In the genomic region with DNA sequence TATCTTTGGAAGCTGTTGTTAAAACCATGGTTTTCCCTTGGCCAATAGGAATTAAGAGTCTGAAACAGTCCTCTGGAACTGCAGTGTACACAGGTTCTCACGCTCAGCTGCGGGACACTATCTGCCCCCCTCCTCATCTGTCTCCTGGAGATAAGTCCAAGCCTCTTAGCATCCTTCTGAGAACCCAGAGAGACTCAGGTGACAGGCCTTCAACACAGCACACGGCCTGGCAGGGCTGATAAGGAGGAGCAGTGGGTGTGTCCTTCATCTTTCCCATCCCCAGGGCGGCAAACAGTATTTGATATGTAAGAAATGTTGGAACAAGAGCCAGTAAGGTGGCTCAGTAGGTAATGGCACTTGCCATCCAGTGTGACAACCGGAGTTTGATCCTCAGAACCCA, we compare ENCODE assay signal across 13 mouse cellular contexts. TPM values are rescaled to one million over a fixed set of nuclear protein-coding genes. Genes with fewer than 3 reads are reported as not detected.
A peak's percentile ranks its signal among the peaks of the same experiment; 100 is the strongest.
DNase-seq lines count a peak whose midpoint lies in the region; ATAC-seq and TF ChIP-seq lines count a peak whose summit lies in the region.
"Had no signal": no experiment of that assay in that cellular context is flagged by ENCODE, and none has a peak within 500 bp of the region (broad histone marks: within the 10 kb centered on the region; RNA-seq: fewer than 3 reads in every experiment).

No protein-coding gene starts in this region.

- no peaks in the 10 kb centered on the region for H3K36me3 ChIP-seq in lung, embryonic 14.5 days (ENCODE audit: insufficient read depth)
- H3K36me3 ChIP-seq in intestine, embryonic 16.5 days (ENCODE audit: control insufficient read depth, insufficient read depth, low read length): no peaks in the 10 kb centered on the region
- no peaks in the 10 kb centered on the region for H3K36me3 ChIP-seq in hindbrain, embryonic 14.5 days (replicated peaks; ENCODE audit: control insufficient read depth, insufficient read depth)
- H3K36me3 ChIP-seq: neural tube, embryonic 15.5 days had no signal

- no peak overlapping the region for H3K4me2 ChIP-seq in lung, embryonic 14.5 days
- no peak overlapping the region for H3K4me2 ChIP-seq in intestine, embryonic 16.5 days (ENCODE audit: low read depth, low read length)
- no peak overlapping the region for H3K4me2 ChIP-seq in hindbrain, embryonic 14.5 days (replicated peaks)
- H3K4me2 ChIP-seq: forebrain, embryonic 12.5 days; neural tube, embryonic 15.5 days had no signal

- H3K9me3 ChIP-seq in lung, embryonic 14.5 days (ENCODE audit: low read depth, low read length): no peaks in the 10 kb centered on the region
- no peaks in the 10 kb centered on the region for H3K9me3 ChIP-seq in intestine, embryonic 16.5 days (ENCODE audit: control insufficient read depth, low read length)
- H3K9me3 ChIP-seq in hindbrain, embryonic 14.5 days (ENCODE audit: control insufficient read depth, low read length): no peaks in the 10 kb centered on the region
- H3K9me3 ChIP-seq: forebrain, embryonic 12.5 days; neural tube, embryonic 15.5 days had no signal

- peaks cover 8% of the 10 kb centered on the region; the same call in 1 of the 2 replicates for H3K4me1 ChIP-seq in lung, embryonic 14.5 days (ENCODE audit: insufficient read depth)
- H3K4me1 ChIP-seq in intestine, embryonic 16.5 days (ENCODE audit: control insufficient read depth, insufficient read depth, low read length): peaks cover 13% of the 10 kb centered on the region; the same call in 1 of the 2 replicates
- H3K4me1 ChIP-seq in hindbrain, embryonic 14.5 days (replicated peaks; ENCODE audit: control insufficient read depth, insufficient read depth, low read length): peaks cover 7% of the 10 kb centered on the region; the same call in 1 of the 2 replicates

- no peaks in the 10 kb centered on the region for H3K27me3 ChIP-seq in lung, embryonic 14.5 days (ENCODE audit: insufficient read depth, low read length)
- H3K27me3 ChIP-seq in intestine, embryonic 16.5 days (replicated peaks; ENCODE audit: control insufficient read depth, insufficient read depth, low read length): no peaks in the 10 kb centered on the region
- H3K27me3 ChIP-seq in hindbrain, embryonic 14.5 days (ENCODE audit: control insufficient read depth, insufficient read depth, low read length): no peaks in the 10 kb centered on the region
- H3K27me3 ChIP-seq: forebrain, embryonic 12.5 days; neural tube, embryonic 15.5 days had no signal

- peak; percentile 69 for ATAC-seq in lung, embryonic 14.5 days (ENCODE audit: insufficient read depth)
- peak; percentile 82 for ATAC-seq in intestine, embryonic 16.5 days
- no peak for ATAC-seq in hindbrain, embryonic 14.5 days (ENCODE audit: low FRiP score)

- 61% methylated on average over 5 of the region's 5 CpGs for WGBS in lung, embryonic 14.5 days
- 78% methylated on average over 5 of the region's 5 CpGs for WGBS in intestine, embryonic 16.5 days
- 85% methylated on average over 5 of the region's 5 CpGs for WGBS in hindbrain, embryonic 14.5 days

- no peak for TF ChIP-seq CTCF in lung, embryonic 14.5 days (IDR thresholded peaks at IDR 0.05; ENCODE audit: low read depth)

- H3K27ac ChIP-seq in lung, embryonic 14.5 days (ENCODE audit: low read depth): no peak overlapping the region
- H3K27ac ChIP-seq in intestine, embryonic 16.5 days (ENCODE audit: low read length): no peak overlapping the region
- no peak overlapping the region for H3K27ac ChIP-seq in hindbrain, embryonic 14.5 days
- H3K27ac ChIP-seq: forebrain, embryonic 12.5 days had no signal

- DNase-seq in adrenal gland, postnatal 10 days: peak; percentile 3
- no peak for DNase-seq in adrenal gland, adult 2 months
- DNase-seq in lung, embryonic 14.5 days: no peak
- no peak for DNase-seq in lung, adult 18-20 months
- peak; percentile 46 to 48 for DNase-seq in spleen, postnatal 14 days (ENCODE audit: low spot score in 2 of 2)
- no peak for DNase-seq in right cerebral cortex, postnatal 4 days
- DNase-seq in hindbrain, embryonic 14.5 days (ENCODE audit: low spot score): no peak
- DNase-seq: embryo, embryonic 11 days; lung, postnatal 10 days; right cerebral cortex, postnatal 14 days had no signal

- no peak overlapping the region for H3K4me3 ChIP-seq in lung, embryonic 14.5 days (ENCODE audit: low read depth, low read length)
- no peak overlapping the region for H3K4me3 ChIP-seq in intestine, embryonic 16.5 days (ENCODE audit: low read length)
- H3K4me3 ChIP-seq in hindbrain, embryonic 14.5 days (replicated peaks; ENCODE audit: low read length): no peak overlapping the region
- H3K4me3 ChIP-seq: forebrain, embryonic 12.5 days; neural tube, embryonic 15.5 days had no signal

- no peak overlapping the region for H3K9ac ChIP-seq in lung, embryonic 14.5 days
- H3K9ac ChIP-seq in intestine, embryonic 16.5 days (ENCODE audit: low read depth, low read length): no peak overlapping the region
- no peak overlapping the region for H3K9ac ChIP-seq in hindbrain, embryonic 14.5 days
- H3K9ac ChIP-seq: forebrain, embryonic 12.5 days; neural tube, embryonic 15.5 days had no signal

RNA-seq across cellular contexts. Expression of a gene that starts 20.2 kb away (rescaled TPM):
- 100 to 1,000 TPM in 1 of 2 experiments, 10 to 100 TPM in 1; 79.0 to 103 TPM for total RNA-seq in adrenal gland, postnatal 10 days (2021)
- total RNA-seq in adrenal gland, adult 2 months (2021): 100 to 1,000 TPM; 144 to 151 TPM
- 35.2 and 41.9 TPM in 2 replicates for polyA plus RNA-seq in adrenal gland, adult 2 months (2012; rRNA removed)
- 14.2 and 14.3 TPM in 2 replicates for polyA plus RNA-seq in lung, embryonic 14.5 days (2014; fragmentation: Nextera tagmentation; extraction: Ambion mirVana)
- 19.9 and 22.6 TPM in 2 replicates for polyA plus RNA-seq in intestine, embryonic 16.5 days (2015; fragmentation: Nextera tagmentation; extraction: Ambion mirVana)
- polyA plus RNA-seq in hindbrain, embryonic 14.5 days (2014; fragmentation: Nextera tagmentation; extraction: Ambion mirVana): 24.4 and 26.2 TPM in 2 replicates

Comparison
In these comparisons a context has a peak if more than half of its experiments do, and no peak if none do; other contexts are left out.
1. DNase-seq: peak in adrenal gland, postnatal 10 days (single experiment) and spleen, postnatal 14 days (2 of 2); none in adrenal gland, adult 2 months (single experiment), lung, embryonic 14.5 days (single experiment), lung, adult 18-20 months (0 of 2), right cerebral cortex, postnatal 4 days (single experiment) and hindbrain, embryonic 14.5 days (single experiment).